Mouse (Mus musculus): ENCODE data around the gene Cry2. TPM values are rescaled to one million over a fixed set of nuclear protein-coding genes. Genes with fewer than 3 reads are reported as not detected.
A peak's percentile ranks its signal among the peaks of the same experiment; 100 is the strongest.

The Cry2 gene
- total and polyA plus RNA-seq, 3 experiments = 12.7 to 29.3 (median 19.1) TPM

DNA sequence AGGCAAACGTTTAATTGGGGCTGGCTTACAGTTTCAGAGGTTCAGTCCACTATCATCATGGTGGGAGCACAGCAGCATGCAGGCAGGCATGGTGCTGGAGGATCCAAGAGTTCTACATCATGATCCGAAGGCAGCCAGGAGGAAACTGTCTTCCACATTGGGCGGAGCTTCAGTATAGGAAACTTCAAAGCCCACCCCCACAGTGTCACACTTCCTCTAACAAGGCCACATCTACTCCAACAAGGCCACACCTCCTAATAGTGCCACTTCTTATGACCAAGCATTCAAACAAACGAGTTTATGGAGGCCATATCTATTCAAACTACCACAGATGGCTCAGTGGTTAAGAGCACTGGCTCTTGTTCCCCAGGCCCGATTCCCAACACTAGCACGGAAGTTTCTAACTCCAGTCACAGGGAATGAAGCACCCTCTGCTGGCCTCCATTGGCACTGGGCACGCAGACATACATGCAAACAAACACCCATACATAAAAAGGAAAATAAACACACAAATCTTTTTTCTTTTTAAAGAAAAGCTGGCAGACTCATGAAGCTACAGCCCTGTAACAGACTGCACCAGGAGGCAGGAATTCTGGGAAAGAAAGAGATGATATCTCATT, 13.4 kb upstream of the Cry2 start:
- no peak for TF ChIP-seq EP300 (IDR thresholded peaks at IDR 0.05; ENCODE audit: insufficient read depth, low read depth, low read length)
- peak; percentile 32 for TF ChIP-seq CTCF (IDR thresholded peaks at IDR 0.05)
- H3K9ac ChIP-seq (ENCODE audit: low read depth, low read length) = no peak overlapping the region
- no peak for DNase-seq
- intact Hi-C loops (cut with DNase I) = no loop called here
- H3K4me3 ChIP-seq = no peak overlapping the region
- no peaks in the 10 kb centered on the region for H3K36me3 ChIP-seq (ENCODE audit: control insufficient read depth, insufficient read depth, low read length)
- 73% methylated on average over 7 of the region's 7 CpGs for WGBS
- no peak overlapping the region for H3K27ac ChIP-seq
- H3K79me2 ChIP-seq (replicated peaks; ENCODE audit: control insufficient read depth, insufficient read depth, low read length) = no peaks in the 10 kb centered on the region
- no peaks in the 10 kb centered on the region for H3K27me3 ChIP-seq (ENCODE audit: control insufficient read depth, insufficient read depth, low read length)
- H3K4me1 ChIP-seq (ENCODE audit: control insufficient read depth, insufficient read depth, low read length) = 0 out of 2 replicates have a peak, but pooled peaks cover 1% of the 10 kb centered on the region

GRCm38 (mm10) chr2:92446656-92447055, 12.8 kb upstream of the Cry2 start:
- DNase-seq = no peak
- 75% methylated on average over 8 of the region's 8 CpGs for WGBS
- Histone ChIP-seq H3K36me3 (ENCODE audit: control insufficient read depth, insufficient read depth, low read length) (no peaks in the 10 kb centered on the region), H3K9ac (ENCODE audit: low read depth, low read length) (no peak overlapping the region), H3K4me3 (no peak overlapping the region), H3K27ac (no peak overlapping the region), H3K4me1 (ENCODE audit: control insufficient read depth, insufficient read depth, low read length) (0 out of 2 replicates have a peak, but pooled peaks cover 1% of the 10 kb centered on the region), H3K27me3 (ENCODE audit: control insufficient read depth, insufficient read depth, low read length) (no peaks in the 10 kb centered on the region), H3K79me2 (replicated peaks; ENCODE audit: control insufficient read depth, insufficient read depth, low read length) (no peaks in the 10 kb centered on the region)
- intact Hi-C loops (cut with DNase I) = no loop called here
- TF ChIP-seq EP300 (IDR thresholded peaks at IDR 0.05; ENCODE audit: insufficient read depth, low read depth, low read length) (no peak), POLR2A (IDR thresholded peaks at IDR 0.05; ENCODE audit: insufficient read depth, low read depth, low read length) (no peak), CTCF (IDR thresholded peaks at IDR 0.05) (no peak)

GRCm38 (mm10) chr2:92445890-92446289, 12.0 kb upstream of the Cry2 start:
- TF ChIP-seq POLR2A (IDR thresholded peaks at IDR 0.05; ENCODE audit: insufficient read depth, low read depth, low read length) (no peak), EP300 (IDR thresholded peaks at IDR 0.05; ENCODE audit: insufficient read depth, low read depth, low read length) (no peak), CTCF (IDR thresholded peaks at IDR 0.05) (no peak)
- Histone ChIP-seq H3K36me3 (ENCODE audit: control insufficient read depth, insufficient read depth, low read length) (no peaks in the 10 kb centered on the region), H3K9ac (ENCODE audit: low read depth, low read length) (no peak overlapping the region), H3K27ac (no peak overlapping the region), H3K4me3 (no peak overlapping the region), H3K27me3 (ENCODE audit: control insufficient read depth, insufficient read depth, low read length) (no peaks in the 10 kb centered on the region), H3K79me2 (replicated peaks; ENCODE audit: control insufficient read depth, insufficient read depth, low read length) (no peaks in the 10 kb centered on the region), H3K4me1 (ENCODE audit: control insufficient read depth, insufficient read depth, low read length) (0 out of 2 replicates have a peak, but pooled peaks cover 1% of the 10 kb centered on the region)
- WGBS = 62% methylated on average over 9 of the region's 9 CpGs
- intact Hi-C loops (cut with DNase I) = no loop called here
- no peak for DNase-seq

GRCm38 (mm10) chr2:92444376-92444775, 10.5 kb upstream of the Cry2 start:
- no peaks in the 10 kb centered on the region for H3K79me2 ChIP-seq (replicated peaks; ENCODE audit: control insufficient read depth, insufficient read depth, low read length)
- no peak overlapping the region for H3K9ac ChIP-seq (ENCODE audit: low read depth, low read length)
- intact Hi-C loops (cut with DNase I) = no loop called here
- H3K4me1 ChIP-seq (ENCODE audit: control insufficient read depth, insufficient read depth, low read length) = 0 out of 2 replicates have a peak, but pooled peaks cover 1% of the 10 kb centered on the region
- no peak for DNase-seq
- no peaks in the 10 kb centered on the region for H3K27me3 ChIP-seq (ENCODE audit: control insufficient read depth, insufficient read depth, low read length)
- H3K27ac ChIP-seq = no peak overlapping the region
- 30% methylated on average over 4 of the region's 4 CpGs for WGBS
- no peak for TF ChIP-seq CTCF (IDR thresholded peaks at IDR 0.05)
- no peak for TF ChIP-seq POLR2A (IDR thresholded peaks at IDR 0.05; ENCODE audit: insufficient read depth, low read depth, low read length)
- no peak for TF ChIP-seq EP300 (IDR thresholded peaks at IDR 0.05; ENCODE audit: insufficient read depth, low read depth, low read length)
- no peaks in the 10 kb centered on the region for H3K36me3 ChIP-seq (ENCODE audit: control insufficient read depth, insufficient read depth, low read length)
- no peak overlapping the region for H3K4me3 ChIP-seq

GRCm38 (mm10) chr2:92443313-92443712, 9.5 kb upstream of the Cry2 start:
- no peak for DNase-seq
- intact Hi-C loops (cut with DNase I) = no loop called here

GRCm38 (mm10) chr2:92442419-92443001, 8.7 kb upstream of the Cry2 start:
- H3K4me3 ChIP-seq = no peak overlapping the region
- H3K4me1 ChIP-seq (ENCODE audit: control insufficient read depth, insufficient read depth, low read length) = peaks cover 3% of the 10 kb centered on the region; the same call in 1 of the 2 replicates
- H3K27ac ChIP-seq = no peak overlapping the region
- no peak for DNase-seq
- H3K27me3 ChIP-seq (ENCODE audit: control insufficient read depth, insufficient read depth, low read length) = no peaks in the 10 kb centered on the region
- TF ChIP-seq POLR2A (IDR thresholded peaks at IDR 0.05; ENCODE audit: insufficient read depth, low read depth, low read length) (no peak), CTCF (IDR thresholded peaks at IDR 0.05) (no peak), EP300 (IDR thresholded peaks at IDR 0.05; ENCODE audit: insufficient read depth, low read depth, low read length) (no peak)
- H3K9ac ChIP-seq (ENCODE audit: low read depth, low read length) = no peak overlapping the region
- H3K79me2 ChIP-seq (replicated peaks; ENCODE audit: control insufficient read depth, insufficient read depth, low read length) = no peaks in the 10 kb centered on the region
- 38% methylated on average over 12 of the region's 12 CpGs for WGBS
- intact Hi-C loops (cut with DNase I) = no loop called here
- H3K36me3 ChIP-seq (ENCODE audit: control insufficient read depth, insufficient read depth, low read length) = peaks cover 3% of the 10 kb centered on the region; the same call in 1 of the 2 replicates

More at GRCm38 (mm10) chr2:92443313-92443712, 9.5 kb upstream of the Cry2 start:
- H3K4me3 ChIP-seq = no peak overlapping the region
- no peak overlapping the region for H3K27ac ChIP-seq
- 73% methylated on average over 4 of the region's 4 CpGs for WGBS
- TF ChIP-seq CTCF (IDR thresholded peaks at IDR 0.05) = no peak
- no peak for TF ChIP-seq EP300 (IDR thresholded peaks at IDR 0.05; ENCODE audit: insufficient read depth, low read depth, low read length)
- TF ChIP-seq POLR2A (IDR thresholded peaks at IDR 0.05; ENCODE audit: insufficient read depth, low read depth, low read length) = no peak
- no peaks in the 10 kb centered on the region for H3K27me3 ChIP-seq (ENCODE audit: control insufficient read depth, insufficient read depth, low read length)
- no peaks in the 10 kb centered on the region for H3K36me3 ChIP-seq (ENCODE audit: control insufficient read depth, insufficient read depth, low read length)
- H3K4me1 ChIP-seq (ENCODE audit: control insufficient read depth, insufficient read depth, low read length) = 0 out of 2 replicates have a peak, but pooled peaks cover 1% of the 10 kb centered on the region
- H3K9ac ChIP-seq (ENCODE audit: low read depth, low read length) = no peak overlapping the region
- H3K79me2 ChIP-seq (replicated peaks; ENCODE audit: control insufficient read depth, insufficient read depth, low read length) = no peaks in the 10 kb centered on the region
